Mouse (Mus musculus) adrenal gland, adult (tissue): ENCODE data around the gene Trim11.
"Not testable (repeated sequence)": the region's sequence is repeated elsewhere in the genome, so short reads cannot be mapped to it uniquely, and the experiment has no call there.

Source experiments
- DNase-seq, 2 experiments: peaks; one replicate each; pipeline ENCODE4 v3.0.0; 2022 to 2023; ENCODE audit warnings: low spot score in 1 of 2; ENCODE audit not compliant: inconsistent age in 2 of 2

Gene Trim11

GRCm38 (mm10) chr11:58978027-58978705, at the start of gene Trim11:
Gene Trim11, plus strand, starts transcription at chr11:58978093.
- DNase-seq = peak; percentile 73 to 90

- no peak for DNase-seq
Measured at GRCm38 (mm10) chr11:58929055-58929454, 48.8 kb upstream of the Trim11 start.

- DNase-seq = no peak
Measured at GRCm38 (mm10) chr11:58929641-58930040, 48.3 kb upstream of the Trim11 start.

- no peak for DNase-seq
Measured at GRCm38 (mm10) chr11:58930254-58930653, 47.6 kb upstream of the Trim11 start.

GRCm38 (mm10) chr11:58931576-58931975, 46.3 kb upstream of the Trim11 start:
- DNase-seq = no peak

- no peak for DNase-seq
Measured at GRCm38 (mm10) chr11:58937909-58938308, 40.0 kb upstream of the Trim11 start.

- peak; percentile 95 to 97 for DNase-seq
Measured at GRCm38 (mm10) chr11:58938322-58939087, 39.4 kb upstream of the Trim11 start, which contains the start of gene Rnf187. Gene Rnf187, minus strand, starts transcription at chr11:58938916.

- no peak for DNase-seq
Measured at GRCm38 (mm10) chr11:58939088-58939439, 38.8 kb upstream of the Trim11 start.

GRCm38 (mm10) chr11:58944136-58944535, 33.8 kb upstream of the Trim11 start:
- DNase-seq = no peak

- DNase-seq = no peak
Measured at GRCm38 (mm10) chr11:58947306-58947705, 30.6 kb upstream of the Trim11 start.

GRCm38 (mm10) chr11:58947798-58948528, 29.9 kb upstream of the Trim11 start:
- DNase-seq = no peak

- peak; percentile 65 to 79 for DNase-seq
Measured at GRCm38 (mm10) chr11:58948542-58949479, 29.1 kb upstream of the Trim11 start, which contains the start of gene Hist3h2ba. Gene Hist3h2ba, plus strand, starts transcription at chr11:58948920.

GRCm38 (mm10) chr11:58949480-58950431, 28.1 kb upstream of the Trim11 start:
- no peak for DNase-seq

GRCm38 (mm10) chr11:58951210-58951609, 26.7 kb upstream of the Trim11 start:
- DNase-seq = no peak

- DNase-seq = no peak
Measured at GRCm38 (mm10) chr11:58953351-58954169, 24.3 kb upstream of the Trim11 start.

GRCm38 (mm10) chr11:58954170-58954419, 23.8 kb upstream of the Trim11 start:
- not testable (repeated sequence) for DNase-seq

- peak; percentile 89 to 95 for DNase-seq
Measured at GRCm38 (mm10) chr11:58954420-58955142, 23.3 kb upstream of the Trim11 start, which contains the start of the genes Hist3h2a and Trim17. Gene Hist3h2a, plus strand, starts transcription at chr11:58954685. Gene Trim17, plus strand, starts transcription at chr11:58954685.
